Mouse (Mus musculus): Measurements from ENCODE around the gene Mfsd9.

Gene Mfsd9

GRCm38 (mm10) chr1:40790324-40791141 lies at the start of gene Mfsd9:
Gene Mfsd9 (minus strand): TSS chr1:40790687.
- DNase-seq (ENCODE audit: low spot score in 2 of 2) = peak; percentile 67 to 92

- no peak for DNase-seq (ENCODE audit: low spot score in 2 of 2)
These were observed 45.0 kb upstream of the Mfsd9 start for GRCm38 (mm10) chr1:40835468-40835867.

GRCm38 (mm10) chr1:40830712-40831507 lies 40.4 kb upstream of the Mfsd9 start:
- DNase-seq (ENCODE audit: low spot score in 2 of 2) = no peak

- no peak for DNase-seq (ENCODE audit: low spot score in 2 of 2)
These were observed 38.9 kb upstream of the Mfsd9 start for GRCm38 (mm10) chr1:40829213-40829914.

- no peak for DNase-seq (ENCODE audit: low spot score in 2 of 2)
These were observed 35.3 kb upstream of the Mfsd9 start for GRCm38 (mm10) chr1:40825826-40826225.

- DNase-seq (ENCODE audit: low spot score in 2 of 2) = no peak
These were observed 34.4 kb upstream of the Mfsd9 start for GRCm38 (mm10) chr1:40824936-40825335.

- DNase-seq (ENCODE audit: low spot score in 2 of 2) = no peak
These were observed 34.0 kb upstream of the Mfsd9 start for GRCm38 (mm10) chr1:40824517-40824916.

GRCm38 (mm10) chr1:40815071-40815845 lies 24.8 kb upstream of the Mfsd9 start:
- DNase-seq (ENCODE audit: low spot score in 2 of 2) = no peak

GRCm38 (mm10) chr1:40808643-40809042 lies 18.2 kb upstream of the Mfsd9 start:
- no peak for DNase-seq (ENCODE audit: low spot score in 2 of 2)

GRCm38 (mm10) chr1:40805891-40806290 lies 15.4 kb upstream of the Mfsd9 start:
- no peak for DNase-seq (ENCODE audit: low spot score in 2 of 2)

- no peak for DNase-seq (ENCODE audit: low spot score in 2 of 2)
These were observed 14.9 kb upstream of the Mfsd9 start, which contains the start of gene Tmem182 for GRCm38 (mm10) chr1:40805351-40805750. Gene Tmem182 (plus strand): TSS chr1:40805601.

GRCm38 (mm10) chr1:40804118-40804517 lies 13.6 kb upstream of the Mfsd9 start:
- DNase-seq (ENCODE audit: low spot score in 2 of 2) = no peak

GRCm38 (mm10) chr1:40802759-40803158 lies 12.3 kb upstream of the Mfsd9 start:
- peak in 1 of 2 experiments; percentile 66 for DNase-seq (ENCODE audit: low spot score in 2 of 2)

GRCm38 (mm10) chr1:40800908-40801307 lies 10.4 kb upstream of the Mfsd9 start:
- DNase-seq (ENCODE audit: low spot score in 2 of 2) = no peak

GRCm38 (mm10) chr1:40799121-40799520 lies 8.6 kb upstream of the Mfsd9 start:
- no peak for DNase-seq (ENCODE audit: low spot score in 2 of 2)

GRCm38 (mm10) chr1:40797348-40797747 lies 6.9 kb upstream of the Mfsd9 start:
- peak in 1 of 2 experiments; percentile 71 for DNase-seq (ENCODE audit: low spot score in 2 of 2)

GRCm38 (mm10) chr1:40795508-40795907 lies 5.0 kb upstream of the Mfsd9 start:
- DNase-seq (ENCODE audit: low spot score in 2 of 2) = no peak

GRCm38 (mm10) chr1:40789666-40790233 lies 737 bp downstream of the Mfsd9 start:
- no peak for DNase-seq (ENCODE audit: low spot score in 2 of 2)

GRCm38 (mm10) chr1:40788956-40789355 lies 1.5 kb downstream of the Mfsd9 start:
- DNase-seq (ENCODE audit: low spot score in 2 of 2) = no peak

GRCm38 (mm10) chr1:40785876-40786445 lies 4.5 kb downstream of the Mfsd9 start:
- DNase-seq (ENCODE audit: low spot score in 2 of 2) = no peak

GRCm38 (mm10) chr1:40784306-40784705 lies 6.2 kb downstream of the Mfsd9 start:
- DNase-seq (ENCODE audit: low spot score in 2 of 2) = no peak

Data from left cerebral cortex, adult 9 months (tissue).